Mouse (Mus musculus) cerebellum, adult 9-10 months (tissue): ENCODE results near the gene Dpy30.
A peak's percentile ranks its signal among the peaks of the same experiment; 100 is the strongest.
"Not testable (repeated sequence)": the region's sequence is repeated elsewhere in the genome, so short reads cannot be mapped to it uniquely, and the experiment has no call there.

Experiments
- DNase-seq: peaks from one replicate; pipeline ENCODE4 v3.0.0; 2022

Gene Dpy30

GRCm38 (mm10) chr17:74323844-74324243 lies at the start of gene Dpy30:
Gene Dpy30, minus strand, starts transcription at chr17:74323944.
- DNase-seq = no peak

- DNase-seq = no peak
Measured at GRCm38 (mm10) chr17:74363592-74363991, 39.8 kb upstream of the Dpy30 start.

GRCm38 (mm10) chr17:74341151-74341550 lies 17.4 kb upstream of the Dpy30 start:
- DNase-seq = no peak

DNA sequence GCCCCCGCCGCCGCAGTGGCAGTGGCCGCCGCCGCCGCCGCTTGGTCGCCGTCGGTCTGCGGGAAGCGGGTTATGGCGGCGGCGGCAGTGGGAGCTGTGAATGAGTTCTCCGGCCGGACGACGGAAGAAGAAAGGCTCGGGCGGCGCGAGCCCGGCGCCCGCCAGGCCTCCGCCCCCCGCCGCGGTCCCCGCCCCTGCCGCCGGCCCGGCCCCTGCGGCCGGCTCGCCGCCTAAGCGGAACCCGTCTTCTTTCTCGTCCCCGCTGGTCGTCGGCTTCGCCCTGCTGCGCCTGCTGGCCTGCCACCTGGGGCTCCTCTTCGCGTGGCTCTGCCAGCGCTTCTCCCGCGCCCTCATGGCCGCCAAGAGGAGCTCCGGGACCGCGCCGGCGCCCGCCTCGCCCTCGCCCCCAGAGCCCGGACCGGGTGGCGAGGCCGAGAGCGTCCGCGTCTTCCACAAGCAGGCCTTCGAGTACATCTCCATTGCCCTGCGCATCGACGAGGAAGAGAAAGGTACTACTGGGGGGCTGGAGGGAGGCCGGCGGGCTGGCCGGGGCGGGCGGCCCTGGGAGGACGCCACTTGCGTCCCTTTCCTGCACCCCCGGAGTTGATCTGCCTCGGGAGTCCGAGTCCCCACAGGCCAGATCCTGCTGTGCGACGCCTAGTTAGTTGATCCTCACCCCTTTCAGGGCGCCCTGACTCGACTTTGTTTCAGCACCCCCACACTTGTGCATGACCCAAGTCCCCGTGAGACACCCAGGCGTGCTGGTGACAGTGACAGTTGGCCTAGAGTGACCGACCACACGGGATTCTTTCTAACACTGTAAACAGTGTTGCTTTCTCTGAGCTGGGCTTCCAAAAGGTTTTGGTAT lies 15.4 kb upstream of the Dpy30 start, which contains the start of gene Spast:
TSS of gene Spast (plus strand) at position 51 of the 868 bp plus-strand sequence.
- peak; percentile 68 for DNase-seq

GRCm38 (mm10) chr17:74338225-74338931 lies 14.6 kb upstream of the Dpy30 start:
- DNase-seq = peak; percentile 96

DNA sequence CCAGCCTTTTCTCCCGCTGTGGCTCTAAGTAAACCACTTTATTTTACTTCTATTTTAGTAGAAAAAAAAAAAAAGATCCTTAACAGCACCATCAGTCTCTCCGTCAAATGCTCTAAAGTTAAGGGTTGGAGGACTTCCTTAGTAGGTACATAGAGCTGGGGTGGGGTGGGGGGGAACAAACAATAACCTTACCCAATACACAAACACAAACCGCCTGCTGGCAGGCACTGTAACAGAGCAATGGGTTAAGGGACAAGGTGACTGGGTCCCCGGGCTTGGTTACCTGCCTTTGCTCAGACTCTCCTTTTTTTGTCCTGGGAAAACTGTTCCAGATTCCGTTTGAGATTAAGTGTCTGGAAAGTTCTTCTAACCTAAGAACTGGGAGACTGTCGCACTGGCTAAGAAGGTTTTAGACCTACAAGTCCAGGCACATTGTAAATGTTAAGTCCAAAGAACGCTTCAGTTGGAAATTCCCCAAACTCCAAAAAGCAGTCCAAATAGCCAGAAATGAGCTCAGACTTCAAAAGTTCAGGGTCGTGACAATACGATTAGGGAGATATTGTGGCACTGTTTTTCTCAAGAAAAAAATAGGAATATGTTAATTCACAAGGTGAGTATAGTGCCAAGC lies 7.4 kb upstream of the Dpy30 start:
- no peak for DNase-seq

DNA sequence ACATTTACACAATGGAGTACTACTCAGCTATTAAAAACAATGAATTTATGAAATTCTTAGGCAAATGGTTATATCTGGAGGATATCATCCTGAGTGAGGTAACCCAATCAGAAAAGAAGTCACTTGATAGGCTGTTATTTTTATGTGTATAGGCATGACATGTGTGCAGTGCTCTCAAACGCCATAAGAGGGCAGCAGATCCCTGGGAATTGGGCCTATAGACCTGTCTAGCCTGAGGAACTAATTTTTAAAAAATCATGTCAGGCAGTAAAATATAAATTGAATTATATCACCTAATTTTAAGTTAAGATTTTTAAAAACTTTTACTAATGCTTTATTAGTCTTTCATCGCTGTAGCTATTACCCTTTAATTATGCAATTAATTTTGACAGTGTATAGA lies 4.4 kb upstream of the Dpy30 start:
- DNase-seq = not testable (repeated sequence)

GRCm38 (mm10) chr17:74327195-74327594 lies 3.5 kb upstream of the Dpy30 start:
- not testable (repeated sequence) for DNase-seq

- DNase-seq = no peak
Measured at GRCm38 (mm10) chr17:74322400-74323054, 1.2 kb downstream of the Dpy30 start.

DNA sequence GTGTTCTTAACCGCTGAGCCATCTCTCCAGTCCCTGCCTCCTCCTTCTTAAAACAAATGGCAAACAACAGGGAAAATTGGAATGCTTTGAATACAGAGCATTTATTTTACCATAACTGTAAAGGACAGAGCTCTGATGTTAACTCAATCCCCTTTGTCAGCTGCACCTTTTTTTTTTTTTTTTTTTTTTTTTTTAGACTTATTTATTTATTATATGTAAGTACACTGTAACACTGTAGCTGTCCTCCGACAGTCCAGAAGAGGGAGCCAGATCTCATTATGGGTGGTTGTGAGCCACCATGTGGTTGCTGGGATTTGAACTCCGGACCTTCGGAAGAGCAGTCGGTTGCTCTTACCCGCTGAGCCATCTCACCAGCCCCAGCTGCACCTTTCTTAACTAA lies 5.0 kb downstream of the Dpy30 start:
- no peak for DNase-seq

GRCm38 (mm10) chr17:74316309-74316863 lies 7.4 kb downstream of the Dpy30 start:
- peak; percentile 85 for DNase-seq

DNA sequence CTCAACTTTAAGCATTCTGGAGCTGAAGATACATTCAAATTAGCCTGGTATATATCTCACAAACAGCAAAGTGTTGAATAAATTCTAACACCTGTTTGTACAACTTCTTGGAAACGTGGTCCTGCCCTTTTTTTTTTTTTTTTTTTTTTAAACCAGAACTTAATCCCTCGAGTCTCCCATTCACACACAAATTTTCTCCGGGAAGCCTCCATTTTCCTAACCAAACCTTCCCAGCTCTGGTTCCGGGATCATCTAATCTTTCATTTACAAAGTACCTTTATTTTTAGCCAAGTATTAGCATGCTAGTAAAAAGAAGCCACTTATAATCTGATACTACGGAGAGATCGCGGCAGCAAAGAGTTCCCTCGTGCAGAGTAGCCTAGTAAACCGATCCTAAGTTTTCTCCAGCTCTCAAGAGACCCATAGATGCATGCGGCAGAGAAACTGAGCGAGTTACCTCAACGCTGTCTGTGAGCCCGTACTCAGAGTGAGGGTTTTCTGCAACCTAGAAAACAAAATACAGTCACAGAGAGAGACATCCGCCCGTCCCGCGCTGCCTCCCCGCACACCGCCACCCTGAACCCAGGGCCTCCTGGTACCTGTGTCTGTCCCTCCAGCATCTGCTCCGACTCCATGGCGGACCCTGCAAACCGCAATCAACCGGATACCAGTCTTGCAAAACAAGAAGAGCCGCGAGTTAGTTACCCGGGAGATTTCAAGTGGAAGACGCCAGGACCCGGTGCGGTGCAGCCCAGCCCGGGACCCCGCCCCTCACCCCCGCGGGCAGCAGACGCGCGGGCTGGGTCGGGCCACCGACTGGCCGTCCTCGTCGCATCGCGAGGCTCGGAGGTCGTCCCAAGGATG lies 8.1 kb downstream of the Dpy30 start:
- DNase-seq = no peak

DNA sequence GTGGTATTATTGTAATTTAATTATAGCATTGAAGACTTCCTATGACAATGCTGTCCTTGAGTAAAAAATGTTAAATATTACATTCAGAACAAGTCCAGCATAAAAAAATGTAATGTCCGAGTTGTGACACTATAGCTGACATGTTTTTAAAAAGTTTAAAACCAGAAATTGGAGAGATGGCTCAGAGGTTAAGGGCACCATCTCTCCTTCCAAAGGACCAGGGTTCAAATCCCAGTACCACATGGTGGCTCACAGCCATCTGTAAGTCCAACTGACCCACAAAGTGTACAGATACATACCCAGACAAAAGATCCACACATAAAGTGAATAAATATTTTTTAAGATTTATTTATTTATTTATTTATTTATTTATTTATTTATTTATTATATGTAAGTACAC lies 17.7 kb downstream of the Dpy30 start:
- no peak for DNase-seq

GRCm38 (mm10) chr17:74305616-74306015 lies 18.1 kb downstream of the Dpy30 start:
- no peak for DNase-seq

DNA sequence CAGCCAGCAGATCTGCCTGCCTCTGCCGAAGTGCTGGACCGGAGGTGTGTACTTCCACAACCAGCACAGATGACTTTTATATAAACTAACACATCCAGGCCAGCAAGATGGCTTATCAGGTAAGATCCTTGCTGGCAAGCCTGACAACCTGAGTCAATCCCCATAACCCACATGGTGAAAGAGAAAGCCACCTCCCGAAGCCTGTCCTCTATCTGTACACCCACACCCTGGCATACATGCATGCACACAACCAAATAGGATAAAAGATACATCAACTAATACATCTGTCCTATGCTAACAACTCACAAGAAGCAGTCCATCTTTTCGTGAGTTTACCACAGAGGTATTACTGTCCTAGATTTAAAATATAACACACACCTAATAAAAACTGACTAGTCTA lies 19.7 kb downstream of the Dpy30 start:
- DNase-seq = no peak

- no peak for DNase-seq
Measured at GRCm38 (mm10) chr17:74300089-74300488, 23.7 kb downstream of the Dpy30 start.

DNA sequence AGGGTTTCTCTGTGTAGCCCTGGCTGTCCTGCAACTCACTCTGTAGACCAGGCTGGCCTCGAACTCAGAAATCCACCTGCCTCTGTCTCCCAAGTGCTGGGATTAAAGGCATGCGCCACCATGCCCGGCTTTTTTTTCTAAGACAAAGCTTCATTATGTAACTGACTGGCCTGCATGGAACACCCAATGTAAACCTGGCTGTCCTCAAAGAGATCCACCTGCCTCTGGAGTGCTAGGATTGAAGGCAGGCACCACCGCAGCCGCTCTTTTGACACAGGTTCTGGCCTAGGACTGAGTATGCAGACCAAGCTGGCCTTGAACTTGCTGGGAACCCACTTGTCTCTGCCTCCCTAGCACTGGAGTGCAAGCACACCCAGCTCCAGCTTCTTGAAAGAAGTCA lies 26.8 kb downstream of the Dpy30 start:
- not testable (repeated sequence) for DNase-seq

DNA sequence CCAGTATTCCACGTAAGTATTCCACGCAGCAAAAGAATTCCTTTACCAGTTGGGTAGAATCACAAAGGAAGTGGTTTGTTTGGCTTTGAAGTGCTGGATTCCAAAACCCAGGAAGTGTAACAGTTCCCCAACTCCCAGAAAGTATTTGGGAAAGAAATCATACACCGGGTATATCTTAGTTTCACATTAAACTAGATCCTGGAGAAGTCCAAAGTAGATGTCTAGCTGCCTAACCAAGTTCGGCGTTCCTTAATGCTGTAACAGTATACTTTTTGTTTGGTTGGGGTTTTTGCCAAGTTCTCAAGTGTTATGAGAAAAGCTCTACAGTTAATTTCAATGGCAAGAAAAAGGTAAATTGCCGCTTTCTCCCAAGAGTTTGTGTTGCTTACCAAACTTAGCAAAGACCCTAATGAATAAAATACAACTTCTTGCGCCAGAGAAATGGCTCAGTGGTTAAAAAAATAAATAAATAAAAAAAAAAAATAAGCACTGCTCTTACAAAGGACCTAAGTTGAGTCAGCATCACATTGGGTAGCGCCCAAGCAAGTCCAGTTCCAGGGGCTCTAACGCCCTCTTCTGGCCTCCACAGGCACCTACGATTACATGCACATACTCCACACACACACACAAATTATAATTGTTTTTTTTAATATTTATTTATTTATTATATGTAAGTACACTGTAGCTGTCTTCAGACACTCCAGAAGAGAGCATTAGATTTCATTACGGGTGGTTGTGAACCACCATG lies 27.5 kb downstream of the Dpy30 start:
- DNase-seq = peak; percentile 45

DNA sequence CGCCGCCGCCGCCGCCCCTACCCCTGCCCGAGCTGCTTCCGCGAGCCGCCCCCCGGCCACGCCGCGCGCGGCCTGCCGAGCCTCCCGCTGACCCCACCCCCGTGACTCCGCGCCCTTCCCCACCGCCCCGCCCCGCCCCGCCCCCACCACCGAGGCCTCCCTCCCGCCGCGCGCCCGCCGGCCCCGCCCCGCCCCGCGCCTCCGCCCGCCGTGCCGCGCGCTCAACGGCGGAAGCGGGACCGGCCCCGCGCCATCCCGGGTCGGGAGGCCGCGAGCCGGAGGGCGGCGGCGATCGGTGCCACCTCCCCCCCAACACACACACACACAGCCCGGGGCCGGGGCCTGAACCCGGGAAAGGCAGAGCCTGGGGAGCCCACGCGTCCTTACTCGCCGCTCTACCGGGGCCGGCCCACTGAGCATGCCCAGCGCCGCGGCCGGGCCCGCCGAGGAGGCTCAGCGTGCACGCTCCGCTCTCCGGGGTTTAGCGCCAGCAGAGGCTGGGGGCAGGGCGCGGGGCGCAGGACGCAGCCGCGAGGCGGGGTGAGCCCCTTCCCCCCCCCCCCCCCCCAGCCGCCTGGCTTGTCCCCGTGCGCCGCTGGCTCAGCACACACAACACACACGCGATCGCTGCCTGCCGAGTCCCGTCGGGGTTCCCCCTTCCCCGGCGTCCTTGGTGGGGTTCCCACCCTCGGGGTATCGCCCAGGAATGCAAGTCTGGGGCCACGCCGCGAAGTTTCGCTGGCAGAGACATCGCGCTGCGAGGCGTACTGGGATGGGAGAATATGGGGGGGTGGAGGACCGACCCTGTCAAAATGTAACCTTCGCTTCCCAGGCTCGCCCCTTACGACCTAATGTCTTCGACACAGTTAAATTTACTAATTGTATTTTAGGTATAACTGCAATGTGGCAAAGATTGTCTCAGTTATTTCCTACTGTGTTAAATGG lies 28.4 kb downstream of the Dpy30 start, which contains the start of gene Memo1:
TSS of gene Memo1 (minus strand) at position 496 of the 945 bp plus-strand sequence.
- DNase-seq = peak; percentile 68
